Mouse (Mus musculus) erythroblast, embryonic 14.5 days (primary cell): ENCODE data around the gene Med10. TPM values are rescaled to one million over a fixed set of nuclear protein-coding genes. Genes with fewer than 3 reads are reported as not detected.

Experiments
- H3K27me3 ChIP-seq: 2 replicates; pipeline ENCODE4 v1.6.1; 2012; ENCODE audit warnings: inconsistent platforms; ENCODE audit not compliant: control insufficient read depth
- H3K36me3 ChIP-seq: 2 replicates; pipeline ENCODE4 v1.6.1; 2012; ENCODE audit warnings: mild to moderate bottlenecking, inconsistent platforms; ENCODE audit not compliant: control insufficient read depth
- H3K4me1 ChIP-seq: 2 replicates; pipeline ENCODE4 v1.6.1; 2012; ENCODE audit warnings: inconsistent platforms; ENCODE audit not compliant: control insufficient read depth
- H3K4me3 ChIP-seq: replicated peaks from 2 replicates; pipeline ENCODE3; 2012; ENCODE audit warnings: moderate library complexity, mild to moderate bottlenecking, inconsistent platforms
- H3K9me3 ChIP-seq: 2 replicates; pipeline ENCODE4 v1.6.1; 2012; ENCODE audit warnings: low read length, inconsistent platforms, mixed read lengths; ENCODE audit not compliant: control insufficient read depth
- GATA1 ChIP-seq: IDR thresholded peaks from 2 replicates; pipeline ENCODE4 v1.6.1; 2012; ENCODE audit warnings: low read length, inconsistent platforms, mixed read lengths
- TAL1 ChIP-seq: IDR thresholded peaks from 3 replicates; pipeline ENCODE4 v1.6.1; 2012; ENCODE audit warnings: low read length, inconsistent platforms, mixed read lengths
- polyA plus RNA-seq: library from polyadenylated mRNA; stranded (reverse); fragments of >175 nt; gene quantifications from 2 replicates; pipeline ENCODE4 v1.2.3, GENCODE M21; 2012

Gene Med10
- polyA plus RNA-seq, 1 experiment, result 1.2 TPM

GRCm38 (mm10) chr13:69855941-69856340 lies 53.7 kb downstream of the Med10 start:
- TF ChIP-seq GATA1 (no peak), TAL1 (no peak)
- Histone ChIP-seq H3K36me3 (no peaks in the 10 kb centered on the region), H3K9me3 (peaks cover 2% of the 10 kb centered on the region; the same call in 1 of the 2 replicates), H3K4me3 (no peak overlapping the region), H3K27me3 (no peaks in the 10 kb centered on the region), H3K4me1 (no peaks in the 10 kb centered on the region)

GRCm38 (mm10) chr13:69862276-69862675 lies 60.1 kb downstream of the Med10 start:
- Histone ChIP-seq H3K4me3 (no peak overlapping the region), H3K36me3 (no peaks in the 10 kb centered on the region), H3K4me1 (no peaks in the 10 kb centered on the region), H3K9me3 (peaks cover 23% of the 10 kb centered on the region), H3K27me3 (no peaks in the 10 kb centered on the region)
- TF ChIP-seq GATA1 (no peak), TAL1 (no peak)

- Histone ChIP-seq H3K9me3 (peaks cover 30% of the 10 kb centered on the region), H3K36me3 (no peaks in the 10 kb centered on the region), H3K4me1 (no peaks in the 10 kb centered on the region), H3K27me3 (no peaks in the 10 kb centered on the region), H3K4me3 (no peak overlapping the region)
- TF ChIP-seq GATA1, result no peak
- TF ChIP-seq TAL1, result no peak
Measured at GRCm38 (mm10) chr13:69864911-69865310, 62.7 kb downstream of the Med10 start.

Other genes starting within 250 kb of the Med10 start
- 0.03 TPM in 2 replicates for gene Srd5a1, start 191.0 kb upstream of the Med10 start, polyA plus RNA-seq
- not detected in 2 replicates for gene Ube2ql1, start 62.5 kb upstream of the Med10 start, polyA plus RNA-seq